Mouse (Mus musculus) testis, postnatal 10 days (tissue): Measurements from ENCODE around the gene Crkl.
A peak's percentile ranks its signal among the peaks of the same experiment; 100 is the strongest.
"Not testable (repeated sequence)": the region's sequence is repeated elsewhere in the genome, so short reads cannot be mapped to it uniquely, and the experiment has no call there.

Experiments used
- DNase-seq: peaks from one replicate; pipeline ENCODE4 v3.0.0; 2021; ENCODE audit warnings: low spot score

The Crkl gene

DNA sequence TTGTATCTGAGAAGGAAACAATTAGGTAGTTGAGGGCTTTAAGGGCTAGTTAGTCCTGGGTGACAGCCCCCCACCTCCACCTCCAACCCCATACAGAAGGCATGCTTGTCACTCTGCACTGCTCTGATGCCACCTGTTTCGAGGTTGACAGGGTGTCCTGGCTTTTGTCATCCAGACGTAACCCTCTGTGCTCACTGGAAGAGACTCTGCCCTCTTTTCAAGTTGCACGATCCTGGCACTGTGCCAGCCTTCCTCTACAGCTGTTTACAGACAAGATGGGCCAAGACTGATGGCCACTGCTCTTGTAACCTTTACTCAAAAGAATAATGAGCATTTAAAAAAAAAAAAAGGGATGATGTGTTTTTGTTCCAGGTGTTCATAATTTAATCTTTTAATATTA is 34.7 kb downstream of the Crkl start:
- peak; percentile 68 for DNase-seq

DNA sequence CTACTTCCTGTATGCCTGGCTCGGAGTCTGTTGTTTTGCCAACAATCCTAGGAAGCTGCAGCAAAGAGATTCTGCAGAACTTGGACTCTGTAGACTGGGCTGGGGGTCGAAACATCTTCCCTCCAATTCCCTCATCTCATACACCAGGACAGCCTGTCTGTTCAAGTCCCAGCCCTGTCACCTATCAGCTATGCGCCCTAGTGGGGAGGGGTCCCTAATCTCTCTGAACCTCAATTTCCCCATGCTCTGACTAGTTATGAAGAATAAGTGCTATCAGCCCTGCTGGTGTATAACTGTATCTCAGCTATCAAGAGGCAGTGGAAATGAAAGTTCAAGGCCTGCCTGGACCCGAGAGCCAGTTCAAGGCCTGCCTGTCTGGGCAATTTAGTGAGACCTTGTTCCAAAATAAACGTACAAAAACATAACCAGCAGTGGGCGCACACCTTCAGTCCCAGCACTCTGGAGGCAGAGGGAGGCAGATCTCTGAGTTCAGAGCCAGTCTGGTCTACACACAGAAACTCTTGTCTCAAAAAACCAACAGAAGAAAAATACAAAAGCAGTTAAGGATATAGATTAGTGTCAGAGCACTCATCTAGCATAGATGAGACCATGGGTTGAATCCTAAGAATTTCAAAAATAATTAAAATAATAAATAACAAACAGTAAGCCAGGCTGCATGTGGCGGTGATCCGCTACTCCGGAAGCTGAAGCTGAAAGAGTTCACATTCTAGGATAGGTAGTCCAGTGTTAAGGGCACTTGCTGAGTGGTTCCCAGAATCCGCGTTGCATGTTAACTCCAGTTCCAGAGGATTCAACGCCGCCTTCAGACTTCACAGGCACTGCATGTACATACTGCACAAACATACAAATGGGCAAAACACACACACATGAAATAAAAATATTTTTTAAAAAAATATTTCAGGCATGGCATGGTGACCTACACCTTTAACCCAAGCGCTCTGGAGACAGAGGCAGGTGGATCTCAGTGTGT is 37.0 kb downstream of the Crkl start:
- no peak for DNase-seq

DNA sequence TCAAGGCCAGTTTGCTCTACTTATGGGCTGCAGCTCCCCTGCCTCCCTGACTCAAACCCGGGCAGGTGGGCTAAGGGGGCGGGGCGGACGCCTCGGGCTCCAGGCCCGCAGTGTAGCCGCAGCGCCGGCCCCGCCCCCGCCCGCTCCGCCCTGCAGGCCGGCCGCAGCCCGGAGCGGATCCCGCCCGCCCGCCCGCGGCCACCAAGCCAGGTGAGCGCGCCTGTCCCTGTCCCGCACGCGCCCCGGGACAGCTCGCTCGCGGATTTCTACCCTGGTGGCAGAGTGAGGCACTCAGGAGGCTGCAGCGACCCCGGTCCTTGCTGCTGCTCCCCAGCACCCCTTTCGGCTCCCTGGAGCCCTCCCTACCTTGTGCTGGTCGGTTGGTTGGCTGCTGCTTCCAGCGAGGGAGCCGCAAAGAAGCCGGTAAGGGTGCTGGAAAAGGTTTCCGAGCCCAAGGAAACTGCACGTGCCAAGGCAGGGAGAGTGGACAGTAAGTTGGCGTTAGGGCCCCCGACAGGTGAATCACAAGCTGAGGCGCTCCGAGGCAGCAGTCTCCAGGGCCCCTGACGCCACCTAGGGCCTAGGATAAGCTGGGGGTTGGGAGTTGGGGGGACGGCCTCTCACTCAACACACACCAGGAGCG is 37.8 kb downstream of the Crkl start, which contains the start of gene Aifm3:
Aifm3 (plus strand) TSS at position 143 of the 643 bp plus-strand sequence.
- DNase-seq, result peak; percentile 62

DNA sequence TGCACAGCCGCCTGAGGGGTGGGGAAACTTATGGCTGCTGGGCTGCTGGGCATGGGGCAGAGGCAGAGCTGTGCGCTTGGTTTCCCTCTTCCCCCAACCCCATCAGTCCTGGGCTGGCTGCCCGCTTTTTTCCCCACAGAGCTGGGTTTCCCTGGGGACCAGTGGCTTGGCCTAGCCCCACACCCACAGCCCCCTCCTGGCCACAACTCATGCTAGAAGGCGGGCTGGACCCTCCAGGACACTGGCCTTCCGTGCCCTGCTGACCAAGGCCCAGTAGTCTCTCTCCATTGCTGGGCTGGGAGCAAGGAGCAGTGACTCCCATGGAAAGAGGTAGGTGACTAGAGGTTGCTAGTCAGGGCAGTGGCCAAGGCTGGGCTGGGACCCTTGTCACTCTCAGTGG is 39.4 kb downstream of the Crkl start:
- DNase-seq, result no peak

DNA sequence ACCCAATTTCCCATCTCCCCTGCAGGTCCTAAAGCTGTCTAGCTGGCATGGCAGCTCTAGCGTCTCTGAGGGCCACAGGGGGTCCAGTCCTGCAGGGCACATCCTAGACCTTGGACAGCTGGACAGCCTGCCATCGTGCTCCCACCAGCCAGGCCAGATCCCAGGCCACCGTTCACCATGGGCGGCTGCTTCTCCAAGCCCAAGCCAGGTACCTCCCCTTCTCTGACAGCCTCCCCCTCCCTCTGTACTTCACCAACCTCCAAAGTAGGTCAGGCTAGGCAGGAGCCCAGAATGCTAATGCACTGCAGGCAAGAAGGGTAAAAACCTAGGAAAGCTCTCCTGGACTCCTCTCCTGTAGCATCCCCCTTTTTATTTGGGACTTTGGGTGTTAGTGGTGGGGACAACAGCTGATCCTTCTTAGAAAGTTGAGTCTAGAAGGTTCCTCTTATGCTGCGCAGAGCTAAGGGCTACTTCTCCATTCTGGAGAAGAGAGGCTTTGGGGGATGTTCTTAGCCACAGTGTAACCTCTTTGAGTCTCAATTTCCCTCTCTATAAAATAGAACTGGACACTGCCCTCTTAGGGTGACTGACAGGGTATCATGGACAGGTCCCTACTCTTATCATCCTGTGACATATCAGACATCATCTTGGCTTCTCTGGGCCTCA is 40.2 kb downstream of the Crkl start:
- no peak for DNase-seq

DNA sequence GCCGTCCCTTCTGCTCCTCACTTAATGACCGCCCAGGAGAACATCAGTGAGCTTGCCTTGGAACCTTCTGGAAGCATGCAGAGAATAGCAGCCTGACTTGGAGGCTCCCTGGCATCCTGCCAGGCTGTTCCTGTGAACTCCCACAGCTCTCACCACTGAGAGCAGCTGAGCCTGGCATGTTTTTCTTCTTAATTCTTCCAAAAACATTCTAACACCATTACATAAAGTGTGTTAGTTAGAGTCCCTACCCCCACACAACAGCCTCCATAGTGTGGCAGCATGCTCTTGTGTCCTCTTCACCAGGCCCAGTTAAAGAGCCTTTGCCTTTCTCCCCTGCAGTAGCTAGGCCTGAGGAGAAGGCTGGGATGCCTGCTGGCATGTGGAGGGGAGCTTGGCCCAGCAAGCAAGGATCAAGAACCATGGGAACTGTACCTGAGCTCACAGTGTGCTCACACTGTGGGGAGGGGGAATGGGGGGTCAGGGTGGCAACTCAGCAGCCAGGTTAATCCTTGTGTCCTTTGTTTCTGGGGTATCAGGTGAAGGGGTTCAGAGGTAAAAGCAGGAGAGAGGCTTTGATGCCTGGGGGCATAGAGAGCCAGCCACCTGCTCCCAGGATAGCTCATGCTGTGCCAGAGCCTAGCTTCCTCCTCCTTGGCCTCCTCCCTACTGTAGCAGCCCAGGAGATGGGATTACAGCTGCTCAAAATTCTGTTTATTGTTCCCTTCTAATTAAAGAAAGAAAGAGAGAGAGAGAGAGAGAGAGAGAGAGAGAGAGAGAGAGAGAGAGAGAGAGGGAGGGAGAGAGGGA is 44.9 kb downstream of the Crkl start:
- peak; percentile 87 for DNase-seq

DNA sequence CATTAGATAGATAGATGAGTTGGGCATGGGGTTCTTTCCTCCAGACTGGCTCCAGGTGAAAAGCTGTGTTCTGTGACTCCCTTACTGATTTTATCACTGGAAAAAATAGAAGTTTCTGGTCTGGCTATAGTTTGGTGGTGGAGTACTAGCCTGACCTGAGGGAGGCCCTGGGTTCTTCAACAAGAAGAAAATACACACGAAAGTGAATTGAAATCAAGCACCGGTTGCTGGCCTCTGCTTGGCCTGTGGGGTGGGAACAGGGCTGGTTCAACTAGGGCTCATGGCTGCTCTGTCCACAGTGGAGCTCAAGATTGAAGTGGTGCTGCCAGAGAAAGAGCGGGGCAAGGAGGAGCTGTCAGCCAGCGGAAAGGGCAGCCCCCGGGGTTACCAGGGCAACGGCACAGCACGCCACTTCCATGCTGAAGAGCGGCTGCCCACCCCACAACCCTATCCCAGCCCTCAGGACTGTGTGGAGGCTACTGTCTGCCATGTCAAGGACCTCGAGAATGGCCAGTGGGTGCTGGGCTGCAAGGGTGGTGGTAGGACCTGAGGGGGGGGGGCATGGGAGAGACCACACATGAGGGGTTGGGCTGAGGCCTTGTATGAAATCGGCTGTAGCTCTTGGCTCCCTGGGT is 47.6 kb downstream of the Crkl start:
- DNase-seq, result no peak

DNA sequence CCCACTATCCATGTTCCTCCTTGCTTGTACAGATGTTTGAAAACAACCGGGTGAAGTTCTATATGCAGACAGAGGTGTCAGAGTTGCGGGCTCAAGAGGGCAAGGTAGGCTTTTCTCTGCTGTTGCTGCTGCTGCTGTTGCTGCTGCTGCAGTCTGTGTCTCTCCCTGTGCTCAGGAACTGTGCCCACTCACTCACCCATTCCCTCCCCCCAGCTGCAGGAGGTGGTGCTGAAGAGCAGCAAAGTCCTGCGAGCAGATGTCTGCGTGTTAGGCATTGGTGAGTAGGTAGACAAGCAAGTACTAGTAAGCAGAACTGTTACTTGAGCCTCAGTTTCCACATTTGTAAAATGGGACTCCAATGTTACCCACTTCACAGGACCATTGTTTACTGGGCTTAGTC is 50.9 kb downstream of the Crkl start:
- DNase-seq, result no peak

DNA sequence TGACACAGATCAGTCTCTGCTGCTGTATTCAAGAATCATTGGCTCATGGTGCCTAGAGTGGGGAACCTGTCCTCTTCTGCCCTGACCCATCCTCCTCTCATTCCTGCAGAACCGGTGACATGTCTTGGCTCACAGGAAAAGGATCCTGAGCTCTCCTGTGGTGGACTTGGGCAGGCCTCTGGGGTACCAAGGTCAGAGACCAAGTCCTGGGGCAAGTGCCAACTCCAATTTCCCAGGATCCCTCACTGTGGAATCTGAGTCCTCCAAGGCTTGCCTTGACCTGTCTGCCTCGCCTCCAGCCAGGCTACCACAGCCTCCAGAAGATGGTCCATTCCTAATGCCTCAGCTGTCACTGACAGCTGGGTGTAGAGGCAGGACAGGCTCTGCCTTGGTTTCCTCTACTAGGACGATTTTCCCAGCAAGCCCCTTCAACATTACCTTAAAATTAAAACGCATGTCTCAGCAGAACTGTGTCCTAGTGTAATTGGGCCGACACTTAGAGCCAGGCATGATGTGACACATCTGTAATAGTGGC is 55.3 kb downstream of the Crkl start:
- no peak for DNase-seq

DNA sequence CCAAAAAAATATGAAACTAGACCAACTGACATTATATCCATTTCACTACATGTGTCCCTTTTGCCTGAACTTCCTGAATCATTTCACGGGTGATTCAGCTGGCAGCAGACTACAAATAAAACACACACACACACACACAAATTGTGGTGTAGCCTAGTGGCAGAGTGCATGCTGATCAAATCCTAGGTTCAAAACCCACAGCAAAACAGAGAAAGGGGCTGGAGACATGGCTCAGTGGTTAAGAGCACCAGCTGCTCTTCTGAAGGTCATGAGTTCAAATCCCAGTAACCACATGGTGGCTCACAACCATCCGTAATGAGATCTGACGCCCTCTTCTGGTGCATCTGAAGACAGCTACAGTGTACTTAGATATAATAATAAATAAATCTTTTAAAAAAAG is 56.2 kb downstream of the Crkl start:
- DNase-seq, result not testable (repeated sequence)

DNA sequence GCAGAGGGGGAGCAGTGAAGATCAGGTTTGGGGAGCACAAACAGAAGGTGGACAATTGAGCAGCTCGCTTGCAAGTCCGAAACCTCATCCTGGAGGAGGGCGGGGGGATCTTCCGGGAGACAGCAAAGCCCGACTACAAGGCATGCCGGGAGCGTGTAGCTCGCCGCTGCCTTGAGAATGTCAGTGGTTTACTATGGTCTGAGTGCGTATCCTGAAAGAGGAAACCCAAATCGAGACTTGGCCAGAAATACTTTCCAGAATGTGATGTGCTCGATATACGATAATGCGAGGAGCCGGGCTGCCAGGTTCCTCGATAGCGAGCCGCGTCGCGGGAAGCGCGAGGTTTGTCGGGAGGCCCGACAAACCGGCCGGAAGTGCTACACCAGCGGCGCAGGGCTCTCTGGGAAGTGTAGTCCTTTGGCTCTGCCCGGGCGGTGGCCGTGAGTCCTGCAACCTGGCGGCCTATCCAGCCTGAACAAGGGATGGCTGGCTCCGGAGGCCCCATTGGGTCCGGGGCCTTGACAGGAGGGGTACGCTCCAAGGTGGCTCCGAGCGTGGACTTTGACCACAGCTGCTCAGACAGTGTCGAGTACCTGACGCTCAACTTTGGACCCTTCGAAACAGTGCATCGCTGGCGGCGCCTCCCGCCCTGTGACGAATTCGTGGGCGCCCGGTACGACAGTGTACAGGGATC is 56.9 kb downstream of the Crkl start, which contains the start of gene Lztr1:
Lztr1 (plus strand) TSS at position 143 of the 694 bp plus-strand sequence.
- peak; percentile 90 for DNase-seq

DNA sequence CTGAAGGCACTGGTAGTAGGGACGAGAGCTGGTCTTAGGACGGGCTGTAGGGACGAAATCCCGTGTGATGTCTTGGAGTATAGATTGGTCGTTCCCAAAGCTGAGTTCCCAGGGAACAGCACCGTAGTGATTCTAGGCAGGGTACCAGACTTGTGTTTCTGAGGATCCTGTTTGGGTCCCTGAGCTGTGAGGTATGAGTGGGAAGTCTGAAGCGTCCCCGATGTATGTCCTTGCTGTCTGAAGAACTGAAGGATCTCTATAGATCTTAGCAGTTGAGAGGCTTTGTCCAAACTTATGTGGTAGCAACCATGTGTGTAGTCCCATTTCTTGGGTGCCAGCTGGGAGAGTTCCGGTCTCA is 57.4 kb downstream of the Crkl start:
- no peak for DNase-seq

DNA sequence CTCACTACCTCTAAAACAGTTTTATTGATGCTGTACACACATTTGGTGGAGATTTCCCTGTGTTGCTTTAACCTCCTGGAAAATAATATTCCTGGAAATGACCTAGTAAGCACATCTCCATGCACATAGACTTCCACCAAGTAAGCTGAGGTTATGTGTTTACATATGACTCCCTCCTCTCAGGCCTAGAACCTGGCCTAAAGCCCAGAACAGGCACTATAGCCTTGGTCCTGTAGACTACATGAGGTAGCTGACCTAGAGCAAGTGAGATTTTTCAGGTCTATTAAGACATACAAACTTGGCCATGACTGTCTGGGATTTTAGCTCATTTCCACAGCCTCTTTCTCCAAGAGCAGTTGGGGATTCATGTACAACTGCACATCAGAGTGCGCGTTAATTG is 58.4 kb downstream of the Crkl start:
- DNase-seq, result no peak

DNA sequence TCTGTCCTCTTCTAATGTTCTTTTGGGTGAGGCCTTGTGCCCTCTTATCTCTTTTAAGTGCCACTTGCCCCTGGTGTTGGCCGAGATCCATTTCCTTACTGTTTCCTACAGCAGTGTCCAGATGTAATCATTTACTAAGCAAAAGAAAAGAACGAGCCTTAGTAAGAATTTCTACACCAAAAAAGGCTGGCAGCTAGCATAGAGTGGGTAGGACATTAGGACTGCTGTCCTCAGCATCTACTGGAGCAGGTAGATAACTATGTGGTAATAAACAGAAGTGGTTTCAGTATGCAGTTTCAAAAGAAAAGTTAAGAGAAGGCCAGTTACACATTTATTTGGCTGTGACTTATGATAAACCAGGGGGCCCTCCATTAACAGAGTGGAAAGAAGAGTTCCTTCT is 58.9 kb downstream of the Crkl start:
- no peak for DNase-seq

DNA sequence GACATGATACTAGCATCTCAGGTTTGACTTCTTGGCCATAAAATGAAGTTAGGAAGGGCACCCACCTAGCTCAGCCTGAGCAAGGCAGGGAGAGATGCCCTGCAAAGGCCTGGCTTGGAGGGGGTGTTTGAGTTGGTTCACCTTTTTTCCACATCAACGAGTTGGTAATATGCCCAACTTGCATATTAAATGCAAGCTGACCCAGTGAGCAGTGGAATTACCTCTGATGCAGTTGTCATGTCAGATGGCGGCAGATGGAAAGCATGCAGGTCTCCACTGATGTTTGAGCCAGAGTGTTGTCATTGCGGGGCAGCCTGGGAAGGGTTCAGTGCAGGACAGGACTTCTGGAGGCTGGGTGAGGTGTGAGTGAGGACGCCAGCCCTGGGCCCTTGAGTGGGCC is 59.6 kb downstream of the Crkl start:
- DNase-seq, result no peak

DNA sequence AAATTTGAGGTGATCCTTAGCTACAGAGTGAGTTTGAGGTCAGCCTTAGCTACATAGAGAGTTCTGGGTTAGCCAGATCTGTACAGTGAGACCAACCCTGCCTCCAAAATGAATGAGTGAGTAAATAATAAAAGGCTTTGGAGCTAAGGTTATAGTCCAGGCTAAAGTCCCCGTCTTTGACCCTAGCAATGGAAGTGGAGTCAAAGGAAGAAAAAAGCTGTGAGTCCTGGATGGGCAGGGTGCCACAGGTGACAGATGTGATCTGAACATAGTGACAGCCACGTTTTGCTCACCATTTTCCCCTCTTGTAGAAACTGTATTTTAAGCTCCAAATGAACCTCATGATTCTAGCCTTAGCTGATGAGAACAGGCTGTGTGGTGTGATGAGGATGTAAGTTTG is 67.1 kb downstream of the Crkl start:
- no peak for DNase-seq

DNA sequence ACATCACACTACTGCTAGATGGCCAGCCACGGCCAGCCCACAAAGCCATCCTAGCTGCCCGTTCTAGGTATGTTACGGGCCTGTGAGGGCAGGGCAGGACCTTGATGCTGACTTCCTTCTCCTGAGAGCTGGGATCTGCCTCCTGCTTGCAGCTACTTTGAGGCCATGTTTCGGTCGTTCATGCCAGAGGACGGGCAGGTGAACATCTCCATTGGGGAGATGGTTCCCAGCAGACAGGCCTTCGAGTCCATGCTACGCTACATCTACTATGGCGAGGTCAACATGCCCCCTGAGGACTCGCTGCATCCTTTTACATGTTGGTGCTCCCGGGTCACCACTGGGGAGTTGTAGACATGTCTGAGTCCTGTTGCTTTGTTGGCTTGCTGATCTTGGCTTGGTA is 72.4 kb downstream of the Crkl start:
- no peak for DNase-seq

DNA sequence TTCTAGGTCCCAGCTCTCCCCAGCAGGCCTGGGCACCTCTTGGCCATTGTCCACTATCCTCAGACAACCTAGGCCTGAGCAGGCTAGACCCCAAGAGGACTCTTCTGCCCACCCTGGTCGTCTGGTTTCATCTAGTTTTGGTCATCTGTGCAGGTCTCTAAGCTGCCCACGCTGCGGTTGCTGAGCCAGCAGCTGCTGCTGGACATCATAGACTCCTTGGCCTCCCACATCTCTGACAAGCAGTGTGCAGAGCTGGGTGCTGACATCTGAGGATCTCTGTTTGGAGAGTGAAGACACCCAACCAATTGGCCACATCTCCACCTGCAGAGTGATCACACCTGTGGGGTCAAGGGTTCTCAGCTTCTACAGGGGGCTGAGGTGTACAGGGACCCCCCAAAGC is 73.7 kb downstream of the Crkl start:
- DNase-seq, result no peak

DNA sequence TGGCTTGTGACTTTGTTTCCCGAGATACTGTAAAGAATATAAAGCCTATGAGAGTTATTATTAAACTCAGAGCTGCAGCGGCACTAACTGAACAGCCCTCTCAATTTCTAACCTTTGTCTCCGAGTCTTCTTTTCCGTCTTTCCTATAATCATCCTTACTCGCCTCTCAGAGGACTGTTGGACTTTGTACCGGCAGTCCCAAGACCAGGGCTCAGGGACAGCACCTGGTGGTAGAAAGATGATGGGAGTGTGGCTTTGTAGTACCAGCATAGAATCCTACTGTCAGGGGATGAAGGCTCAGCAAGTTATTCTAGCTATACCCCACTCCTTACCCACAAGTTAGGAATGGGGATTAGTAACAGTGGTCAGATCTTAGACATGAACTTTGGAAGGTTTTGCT is 74.4 kb downstream of the Crkl start:
- DNase-seq, result no peak

DNA sequence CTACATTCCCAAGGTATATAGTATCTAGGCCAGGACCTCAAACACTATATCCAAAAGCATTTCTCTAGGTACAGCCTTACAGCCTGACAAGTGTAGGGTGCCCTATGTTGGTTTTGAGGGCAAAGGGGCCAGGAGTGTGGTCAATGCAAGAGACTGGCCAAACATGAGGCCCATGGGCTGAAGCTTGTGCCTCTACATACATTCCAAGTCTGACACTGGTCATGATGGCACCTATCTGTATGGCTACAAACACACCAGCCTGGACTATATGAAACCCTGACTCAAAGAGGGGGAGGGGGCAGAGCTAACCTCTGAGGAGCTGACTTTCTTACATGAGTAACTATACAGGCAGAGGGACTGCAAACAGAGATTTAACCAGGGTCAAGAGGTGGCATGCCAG is 75.8 kb downstream of the Crkl start:
- DNase-seq, result no peak

DNA sequence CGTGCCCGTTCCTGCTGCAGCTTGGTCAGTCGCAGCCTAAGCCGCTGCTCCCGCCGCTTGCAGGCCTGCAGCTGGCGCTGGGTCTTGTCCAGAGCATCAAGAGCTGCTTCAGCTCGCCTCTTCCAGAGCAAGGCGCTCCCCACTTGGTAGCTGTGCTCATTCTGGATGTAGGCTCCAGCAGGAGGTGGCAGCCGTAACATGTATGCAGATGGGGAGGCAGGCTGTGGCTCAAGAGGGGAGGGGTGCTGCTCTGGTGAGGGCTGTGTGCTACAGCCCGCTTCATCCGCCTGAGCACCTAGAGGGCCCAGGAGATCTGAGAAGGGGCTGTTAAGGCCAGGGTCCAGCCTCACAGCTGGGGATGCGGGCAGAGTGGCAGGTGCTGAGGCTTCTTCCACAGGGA is 76.5 kb downstream of the Crkl start:
- DNase-seq, result no peak
